Mouse (Mus musculus) cortical plate, adult 2 months (tissue): ENCODE data around the gene Scaf1.

Experiments used
- CTCF ChIP-seq: fragments of 200-500 bp; IDR thresholded peaks from 2 replicates; pipeline ENCODE4 v1.5.1; 2011; ENCODE audit warnings: mild to moderate bottlenecking, control low read depth, low read length; ENCODE audit not compliant: insufficient read depth; ENCODE audit errors: extremely low read depth
- POLR2A ChIP-seq: fragments of 200-500 bp; IDR thresholded peaks from 2 replicates; pipeline ENCODE4 v1.6.1; 2011; ENCODE audit warnings: mild to moderate bottlenecking, low read length, control low read depth; ENCODE audit not compliant: insufficient read depth; ENCODE audit errors: extremely low read depth

- no peak for TF ChIP-seq CTCF
- no peak for TF ChIP-seq POLR2A
Measured at GRCm38 (mm10) chr7:45000539-45001114, 15.5 kb downstream of the Scaf1 start.
